Mouse (Mus musculus): ENCODE results near the gene Pnrc1. TPM values are rescaled to one million over a fixed set of nuclear protein-coding genes. Genes with fewer than 3 reads are reported as not detected.

The Pnrc1 gene
- total and polyA plus RNA-seq, 3 experiments = 7.6 to 14.4 TPM; not detected in 1

DNA sequence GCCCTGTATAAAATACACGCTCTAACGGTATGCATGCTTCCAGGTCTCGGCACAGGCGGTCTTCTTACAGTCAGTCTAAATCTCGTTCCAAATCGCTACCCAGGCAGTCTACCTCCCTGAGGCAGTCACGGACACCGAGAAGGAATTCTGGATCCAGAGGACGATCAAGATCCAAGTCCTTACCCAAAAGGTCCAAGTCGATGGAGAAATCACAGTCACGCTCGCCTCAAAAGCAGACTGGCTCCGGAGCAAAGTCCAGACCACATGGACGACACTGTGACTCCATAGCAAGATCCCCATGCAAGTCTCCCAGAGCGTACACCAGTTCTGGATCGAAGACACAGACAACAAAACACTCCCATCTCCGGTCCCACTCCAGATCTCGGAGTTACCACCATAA, 59.1 kb downstream of the Pnrc1 start:
- Histone ChIP-seq H3K27ac (ENCODE audit: control insufficient read depth, low read depth, low read length) (no peak overlapping the region), H3K36me3 (ENCODE audit: control insufficient read depth in 1 of 2, insufficient read depth in 2 of 2, low read length in 2 of 2) (no peaks in the 10 kb centered on the region), H3K9me3 (replicated peaks; ENCODE audit: insufficient read depth, low read length) (no peaks in the 10 kb centered on the region), H3K27me3 (ENCODE audit: control insufficient read depth in 1 of 2, insufficient read depth in 2 of 2, low read length in 2 of 2) (peaks cover 0 to 2% of the 10 kb centered on the region in 2 experiments; a peak in 3 of 4 replicates), H3K4me1 (ENCODE audit: control insufficient read depth in 1 of 2, insufficient read depth in 2 of 2, low read length in 2 of 2) (no peaks in the 10 kb centered on the region), H3K79me2 (ENCODE audit: control insufficient read depth, insufficient read depth, low read length, poor library complexity) (no peaks in the 10 kb centered on the region), H3K4me3 (ENCODE audit: control insufficient read depth in 1 of 2, insufficient read depth in 1 of 2, low read depth in 2 of 2, low read length in 2 of 2) (no peak overlapping the region), H3K9ac (ENCODE audit: control insufficient read depth, low read depth, low read length, poor library complexity, severe bottlenecking) (no peak overlapping the region)
- DNase-seq (ENCODE audit: low read depth, low spot score) = no peak
- TF ChIP-seq BHLHE40 (IDR thresholded peaks at IDR 0.05; ENCODE audit: borderline replicate concordance, low read depth, low read length) (no peak), ELF1 (IDR thresholded peaks at IDR 0.05; ENCODE audit: low read depth, low read length) (no peak), NRF1 (IDR thresholded peaks at IDR 0.05; ENCODE audit: insufficient read depth, low read depth, low read length, poor library complexity, severe bottlenecking) (no peak), GABPA (IDR thresholded peaks at IDR 0.05; ENCODE audit: low read depth, low read length) (no peak), GATA1 (IDR thresholded peaks at IDR 0.05; ENCODE audit: low read depth, low read length) (no peak), ZC3H11A (IDR thresholded peaks at IDR 0.05; ENCODE audit: low read depth, low read length) (no peak), USF1 (IDR thresholded peaks at IDR 0.05; ENCODE audit: low read depth, low read length) (no peak), E2F4 (IDR thresholded peaks at IDR 0.05; ENCODE audit: borderline replicate concordance, low read depth, low read length) (no peak), MXI1 (IDR thresholded peaks at IDR 0.05; ENCODE audit: low read depth, low read length) (no peak), MAZ (IDR thresholded peaks at IDR 0.05; ENCODE audit: low read depth, low read length) (no peak), POLR2AphosphoS2 (IDR thresholded peaks at IDR 0.05; ENCODE audit: low read length) (no peak), CHD1 (IDR thresholded peaks at IDR 0.05; ENCODE audit: low read depth, low read length) (no peak), RCOR1 (IDR thresholded peaks at IDR 0.05; ENCODE audit: low read depth, low read length) (no peak), EP300 (IDR thresholded peaks at IDR 0.05; ENCODE audit: low read depth in 1 of 2, low read length in 2 of 2) (no peak), POLR2AphosphoS5 (IDR thresholded peaks at IDR 0.05; ENCODE audit: borderline replicate concordance, low read depth, low read length) (no peak), ETS1 (IDR thresholded peaks at IDR 0.05; ENCODE audit: low read depth, low read length) (no peak), TBP (IDR thresholded peaks at IDR 0.05; ENCODE audit: low read depth, low read length) (no peak), CHD2 (IDR thresholded peaks at IDR 0.05; ENCODE audit: low read length) (no peak)

DNA sequence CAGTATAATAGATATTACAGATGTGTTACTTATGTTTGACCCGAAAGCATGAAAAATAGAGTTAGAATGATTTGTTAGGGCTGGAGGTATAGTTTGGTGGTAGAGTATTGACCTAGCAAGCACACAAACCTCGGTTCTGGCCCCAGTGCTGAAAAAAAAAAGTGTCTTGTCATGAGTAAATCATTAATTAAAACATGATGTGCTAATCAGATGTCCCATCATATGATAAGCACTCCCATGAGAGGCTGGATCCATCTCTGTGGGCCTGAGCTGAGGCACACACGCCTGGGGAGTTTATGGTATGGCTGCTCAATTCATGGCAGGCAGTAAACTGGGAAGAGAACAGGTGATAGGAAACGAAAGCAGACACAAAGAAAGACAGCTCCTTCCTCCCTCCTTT, 60.3 kb downstream of the Pnrc1 start:
- no peak for TF ChIP-seq MAX (IDR thresholded peaks at IDR 0.05; ENCODE audit: low read length)
- no peak for TF ChIP-seq POLR2AphosphoS2 (IDR thresholded peaks at IDR 0.05; ENCODE audit: low read length)
- no peak for TF ChIP-seq MYC (IDR thresholded peaks at IDR 0.05; ENCODE audit: low read depth, low read length)
- no peak for TF ChIP-seq RAD21 (IDR thresholded peaks at IDR 0.05; ENCODE audit: low read depth, low read length)
- no peak for TF ChIP-seq USF1 (IDR thresholded peaks at IDR 0.05; ENCODE audit: low read depth, low read length)
- no peak for TF ChIP-seq MAFK (IDR thresholded peaks at IDR 0.05; ENCODE audit: borderline replicate concordance, low read depth, low read length)
- no peak for TF ChIP-seq ELF1 (IDR thresholded peaks at IDR 0.05; ENCODE audit: low read depth, low read length)
- TF ChIP-seq GATA1 (IDR thresholded peaks at IDR 0.05; ENCODE audit: low read depth, low read length) = no peak
- TF ChIP-seq ZMIZ1 (IDR thresholded peaks at IDR 0.05; ENCODE audit: low read depth, low read length) = no peak
- no peak for TF ChIP-seq POLR2A (IDR thresholded peaks at IDR 0.05; ENCODE audit: control insufficient read depth in 1 of 2, insufficient read depth in 1 of 2, low read depth in 1 of 2, low read length in 2 of 2, poor library complexity in 1 of 2)
- TF ChIP-seq NRF1 (IDR thresholded peaks at IDR 0.05; ENCODE audit: insufficient read depth, low read depth, low read length, poor library complexity, severe bottlenecking) = no peak
- no peak for TF ChIP-seq TBP (IDR thresholded peaks at IDR 0.05; ENCODE audit: low read depth, low read length)
- no peak for TF ChIP-seq ZNF384 (IDR thresholded peaks at IDR 0.05; ENCODE audit: low read depth, low read length)
- no peak for TF ChIP-seq POLR2AphosphoS5 (IDR thresholded peaks at IDR 0.05; ENCODE audit: borderline replicate concordance, low read depth, low read length)
- Histone ChIP-seq H3K9me3 (replicated peaks; ENCODE audit: insufficient read depth, low read length) (no peaks in the 10 kb centered on the region), H3K27ac (ENCODE audit: control insufficient read depth, low read depth, low read length) (no peak overlapping the region), H3K9ac (ENCODE audit: control insufficient read depth, low read depth, low read length, poor library complexity, severe bottlenecking) (no peak overlapping the region), H3K36me3 (ENCODE audit: control insufficient read depth in 1 of 2, insufficient read depth in 2 of 2, low read length in 2 of 2) (no peaks in the 10 kb centered on the region), H3K79me2 (ENCODE audit: control insufficient read depth, insufficient read depth, low read length, poor library complexity) (no peaks in the 10 kb centered on the region), H3K4me1 (ENCODE audit: control insufficient read depth in 1 of 2, insufficient read depth in 2 of 2, low read length in 2 of 2) (no peaks in the 10 kb centered on the region), H3K4me3 (ENCODE audit: control insufficient read depth in 1 of 2, insufficient read depth in 1 of 2, low read depth in 2 of 2, low read length in 2 of 2) (no peak overlapping the region), H3K27me3 (ENCODE audit: control insufficient read depth in 1 of 2, insufficient read depth in 2 of 2, low read length in 2 of 2) (peaks cover 0 to 2% of the 10 kb centered on the region in 2 experiments; a peak in 3 of 4 replicates)
- DNase-seq (ENCODE audit: low read depth, low spot score) = no peak

All from MEL (cell line).